Mouse (Mus musculus): Measurements from ENCODE around the gene Ehhadh. TPM values are rescaled to one million over a fixed set of nuclear protein-coding genes. Genes with fewer than 3 reads are reported as not detected.
A peak's percentile ranks its signal among the peaks of the same experiment; 100 is the strongest.
"Not testable (repeated sequence)": the region's sequence is repeated elsewhere in the genome, so short reads cannot be mapped to it uniquely, and the experiment has no call there.

The Ehhadh gene
- polyA plus RNA-seq, 1 experiment from 2014 or later: 2.7 TPM

GRCm38 (mm10) chr16:21807786-21808185 is 20.2 kb upstream of the Ehhadh start:
- H3K4me3 ChIP-seq (ENCODE audit: low read depth, low read length); H3K9me3 ChIP-seq (ENCODE audit: control insufficient read depth, low read length); H3K9ac ChIP-seq (ENCODE audit: low read depth, low read length); H3K27me3 ChIP-seq (ENCODE audit: control insufficient read depth, insufficient read depth, low read length); H3K27ac ChIP-seq (ENCODE audit: low read depth, low read length); DNase-seq (ENCODE audit: low spot score); H3K36me3 ChIP-seq (ENCODE audit: control insufficient read depth, insufficient read depth, low read length); ATAC-seq (ENCODE audit: low FRiP score); H3K4me1 ChIP-seq (replicated peaks; ENCODE audit: control insufficient read depth, insufficient read depth, low read length); H3K4me2 ChIP-seq (replicated peaks; ENCODE audit: low read depth, low read length): not testable (repeated sequence)
- WGBS: 86% methylated on average over 7 of the region's 7 CpGs

GRCm38 (mm10) chr16:21806892-21807291 is 19.3 kb upstream of the Ehhadh start:
- H3K4me3 ChIP-seq (ENCODE audit: low read depth, low read length): no peak overlapping the region
- no peaks in the 10 kb centered on the region for H3K9me3 ChIP-seq (ENCODE audit: control insufficient read depth, low read length)
- ATAC-seq (ENCODE audit: low FRiP score) (no peak), DNase-seq (ENCODE audit: low spot score) (no peak)
- H3K9ac ChIP-seq (ENCODE audit: low read depth, low read length): no peak overlapping the region
- no peaks in the 10 kb centered on the region for H3K27me3 ChIP-seq (ENCODE audit: control insufficient read depth, insufficient read depth, low read length)
- H3K4me2 ChIP-seq (replicated peaks; ENCODE audit: low read depth, low read length): no peak overlapping the region
- 89% methylated on average over 1 of the region's 1 CpGs for WGBS
- no peaks in the 10 kb centered on the region for H3K4me1 ChIP-seq (replicated peaks; ENCODE audit: control insufficient read depth, insufficient read depth, low read length)
- no peak overlapping the region for H3K27ac ChIP-seq (ENCODE audit: low read depth, low read length)
- no peaks in the 10 kb centered on the region for H3K36me3 ChIP-seq (ENCODE audit: control insufficient read depth, insufficient read depth, low read length)

GRCm38 (mm10) chr16:21804258-21804657 is 16.7 kb upstream of the Ehhadh start:
- ATAC-seq (ENCODE audit: low FRiP score) (no peak), DNase-seq (ENCODE audit: low spot score) (no peak)
- WGBS: 83% methylated on average over 1 of the region's 1 CpGs
- no peak overlapping the region for H3K27ac ChIP-seq (ENCODE audit: low read depth, low read length)
- H3K9me3 ChIP-seq (ENCODE audit: control insufficient read depth, low read length): no peaks in the 10 kb centered on the region
- no peak overlapping the region for H3K4me3 ChIP-seq (ENCODE audit: low read depth, low read length)
- H3K4me1 ChIP-seq (replicated peaks; ENCODE audit: control insufficient read depth, insufficient read depth, low read length): no peaks in the 10 kb centered on the region
- H3K4me2 ChIP-seq (replicated peaks; ENCODE audit: low read depth, low read length): no peak overlapping the region
- no peak overlapping the region for H3K9ac ChIP-seq (ENCODE audit: low read depth, low read length)
- H3K36me3 ChIP-seq (ENCODE audit: control insufficient read depth, insufficient read depth, low read length): no peaks in the 10 kb centered on the region
- no peaks in the 10 kb centered on the region for H3K27me3 ChIP-seq (ENCODE audit: control insufficient read depth, insufficient read depth, low read length)

- Histone ChIP-seq H3K27me3 (ENCODE audit: control insufficient read depth, insufficient read depth, low read length) (no peaks in the 10 kb centered on the region), H3K4me2 (replicated peaks; ENCODE audit: low read depth, low read length) (peak overlapping the region; percentile 66), H3K36me3 (ENCODE audit: control insufficient read depth, insufficient read depth, low read length) (no peaks in the 10 kb centered on the region), H3K4me3 (ENCODE audit: low read depth, low read length) (peak overlapping the region; percentile 60), H3K27ac (ENCODE audit: low read depth, low read length) (no peak overlapping the region), H3K9me3 (ENCODE audit: control insufficient read depth, low read length) (no peaks in the 10 kb centered on the region), H3K9ac (ENCODE audit: low read depth, low read length) (no peak overlapping the region; the same call in 1 of the 2 replicates), H3K4me1 (replicated peaks; ENCODE audit: control insufficient read depth, insufficient read depth, low read length) (no peaks in the 10 kb centered on the region; the same call in 1 of the 2 replicates)
- ATAC-seq (ENCODE audit: low FRiP score) (no peak), DNase-seq (ENCODE audit: low spot score) (no peak)
- WGBS: 23% methylated on average over 5 of the region's 5 CpGs
Measured at GRCm38 (mm10) chr16:21795071-21795470, 7.5 kb upstream of the Ehhadh start.

- Histone ChIP-seq H3K36me3 (ENCODE audit: control insufficient read depth, insufficient read depth, low read length) (no peaks in the 10 kb centered on the region), H3K4me2 (replicated peaks; ENCODE audit: low read depth, low read length) (peak overlapping the region; percentile 66), H3K4me3 (ENCODE audit: low read depth, low read length) (peak overlapping the region; percentile 60), H3K27me3 (ENCODE audit: control insufficient read depth, insufficient read depth, low read length) (no peaks in the 10 kb centered on the region), H3K9me3 (ENCODE audit: control insufficient read depth, low read length) (no peaks in the 10 kb centered on the region), H3K4me1 (replicated peaks; ENCODE audit: control insufficient read depth, insufficient read depth, low read length) (no peaks in the 10 kb centered on the region; the same call in 1 of the 2 replicates), H3K9ac (ENCODE audit: low read depth, low read length) (peak overlapping the region; percentile 66), H3K27ac (ENCODE audit: low read depth, low read length) (peak overlapping the region; percentile 68)
- DNase-seq (ENCODE audit: low spot score) (no peak), ATAC-seq (ENCODE audit: low FRiP score) (0 out of 2 replicates have a peak, but pooled peaks have one; percentile 3)
- 3% methylated on average over 14 of the region's 14 CpGs for WGBS
Measured at GRCm38 (mm10) chr16:21794697-21795045, 7.1 kb upstream of the Ehhadh start.

- Histone ChIP-seq H3K4me2 (replicated peaks; ENCODE audit: low read depth, low read length) (peak within 1 kb of the TSS; percentile 66), H3K27me3 (ENCODE audit: control insufficient read depth, insufficient read depth, low read length) (no peaks in the 10 kb centered on the region), H3K9me3 (ENCODE audit: control insufficient read depth, low read length) (no peaks in the 10 kb centered on the region), H3K27ac (ENCODE audit: low read depth, low read length) (peak within 1 kb of the TSS; percentile 68), H3K36me3 (ENCODE audit: control insufficient read depth, insufficient read depth, low read length) (no peaks in the 10 kb centered on the region), H3K9ac (ENCODE audit: low read depth, low read length) (peak within 1 kb of the TSS; percentile 66), H3K4me3 (ENCODE audit: low read depth, low read length) (peak within 1 kb of the TSS; percentile 60), H3K4me1 (replicated peaks; ENCODE audit: control insufficient read depth, insufficient read depth, low read length) (no peaks in the 10 kb centered on the region; the same call in 1 of the 2 replicates)
- WGBS: 2% methylated on average over 46 of the region's 47 CpGs
- ATAC-seq (ENCODE audit: low FRiP score): peak; percentile 99
- DNase-seq (ENCODE audit: low spot score): peak; percentile 98
Measured at GRCm38 (mm10) chr16:21793875-21794696, 6.5 kb upstream of the Ehhadh start, which contains the start of gene Map3k13. Gene Map3k13, plus strand, starts transcription at chr16:21794346.

GRCm38 (mm10) chr16:21793080-21793810 is 5.6 kb upstream of the Ehhadh start:
- H3K4me1 ChIP-seq (replicated peaks; ENCODE audit: control insufficient read depth, insufficient read depth, low read length); DNase-seq (ENCODE audit: low spot score); H3K27ac ChIP-seq (ENCODE audit: low read depth, low read length); H3K9me3 ChIP-seq (ENCODE audit: control insufficient read depth, low read length); H3K36me3 ChIP-seq (ENCODE audit: control insufficient read depth, insufficient read depth, low read length); H3K27me3 ChIP-seq (ENCODE audit: control insufficient read depth, insufficient read depth, low read length); ATAC-seq (ENCODE audit: low FRiP score): not testable (repeated sequence)
- H3K4me3 ChIP-seq (ENCODE audit: low read depth, low read length): peak overlapping the region; percentile 60
- 53% methylated on average over 2 of the region's 2 CpGs for WGBS
- H3K4me2 ChIP-seq (replicated peaks; ENCODE audit: low read depth, low read length): peak overlapping the region; percentile 66
- peak overlapping the region; percentile 66; the same call in 1 of the 2 replicates for H3K9ac ChIP-seq (ENCODE audit: low read depth, low read length)

GRCm38 (mm10) chr16:21791779-21792178 is 4.2 kb upstream of the Ehhadh start:
- H3K4me3 ChIP-seq (ENCODE audit: low read depth, low read length): no peak overlapping the region
- no peaks in the 10 kb centered on the region for H3K9me3 ChIP-seq (ENCODE audit: control insufficient read depth, low read length)
- ATAC-seq (ENCODE audit: low FRiP score) (no peak), DNase-seq (ENCODE audit: low spot score) (no peak)
- H3K36me3 ChIP-seq (ENCODE audit: control insufficient read depth, insufficient read depth, low read length): no peaks in the 10 kb centered on the region
- no peak overlapping the region for H3K4me2 ChIP-seq (replicated peaks; ENCODE audit: low read depth, low read length)
- no peaks in the 10 kb centered on the region; the same call in 1 of the 2 replicates for H3K4me1 ChIP-seq (replicated peaks; ENCODE audit: control insufficient read depth, insufficient read depth, low read length)
- no peak overlapping the region for H3K9ac ChIP-seq (ENCODE audit: low read depth, low read length)
- WGBS: 68% methylated on average over 3 of the region's 3 CpGs
- H3K27me3 ChIP-seq (ENCODE audit: control insufficient read depth, insufficient read depth, low read length): no peaks in the 10 kb centered on the region
- no peak overlapping the region for H3K27ac ChIP-seq (ENCODE audit: low read depth, low read length)
